Mouse (Mus musculus) bone marrow macrophage, adult 2 months (primary cell): ENCODE data around the gene Gcdh. TPM values are rescaled to one million over a fixed set of nuclear protein-coding genes. Genes with fewer than 3 reads are reported as not detected.

Experiments
- H3K27ac ChIP-seq: 2 replicates; pipeline ENCODE4 v1.5.1; 2012; ENCODE audit warnings: low read depth, low read length; ENCODE audit not compliant: insufficient read depth
- H3K4me1 ChIP-seq: 2 replicates; pipeline ENCODE4 v1.6.1; 2012; ENCODE audit warnings: low read length; ENCODE audit not compliant: control insufficient read depth, insufficient read depth
- H3K4me3 ChIP-seq: 2 replicates; pipeline ENCODE4 v1.5.1; 2012; ENCODE audit warnings: mild to moderate bottlenecking, low read length, moderate library complexity; ENCODE audit not compliant: insufficient read depth
- CTCF ChIP-seq: IDR thresholded peaks from 2 replicates; pipeline ENCODE4 v1.5.1; 2012; ENCODE audit warnings: low read depth, mild to moderate bottlenecking, low read length, moderate library complexity
- POLR2A ChIP-seq: IDR thresholded peaks from 2 replicates; pipeline ENCODE4 v1.6.1; 2012; ENCODE audit warnings: mild to moderate bottlenecking, low read depth, low read length, borderline replicate concordance
- polyA plus RNA-seq: library from polyadenylated mRNA; stranded (reverse); fragments of >200 nt; gene quantifications from 2 replicates; pipeline ENCODE4 v1.2.4, GENCODE M21; 2012; ENCODE audit not compliant: missing spikeins, insufficient read depth, insufficient read length

The Gcdh gene
- polyA plus RNA-seq, 1 experiment: 17.6 TPM

DNA sequence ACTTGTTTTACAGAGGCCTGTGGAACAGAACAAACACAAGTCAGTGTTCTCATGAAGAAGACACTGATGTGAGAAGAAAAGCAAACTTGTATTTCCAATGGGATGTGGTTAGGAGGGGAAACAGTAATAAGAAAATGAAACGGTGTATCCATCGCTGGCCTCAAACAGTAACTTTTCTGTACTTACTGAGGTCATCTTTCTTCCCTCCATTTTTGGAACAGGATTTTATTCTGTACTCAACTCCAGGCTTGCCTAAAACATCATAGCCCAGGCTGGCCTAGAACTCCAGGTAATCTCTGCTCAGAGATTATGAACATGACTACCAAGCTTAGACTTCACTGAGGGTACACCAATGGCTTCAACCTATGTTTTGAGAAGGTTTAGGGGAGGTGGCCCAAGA, 54.3 kb downstream of the Gcdh start:
- peaks cover 16% of the 10 kb centered on the region for H3K4me1 ChIP-seq
- H3K4me3 ChIP-seq: peak overlapping the region; percentile 83
- peak overlapping the region; percentile 12; the same call in 1 of the 2 replicates for H3K27ac ChIP-seq
- TF ChIP-seq CTCF: no peak
- TF ChIP-seq POLR2A: no peak

DNA sequence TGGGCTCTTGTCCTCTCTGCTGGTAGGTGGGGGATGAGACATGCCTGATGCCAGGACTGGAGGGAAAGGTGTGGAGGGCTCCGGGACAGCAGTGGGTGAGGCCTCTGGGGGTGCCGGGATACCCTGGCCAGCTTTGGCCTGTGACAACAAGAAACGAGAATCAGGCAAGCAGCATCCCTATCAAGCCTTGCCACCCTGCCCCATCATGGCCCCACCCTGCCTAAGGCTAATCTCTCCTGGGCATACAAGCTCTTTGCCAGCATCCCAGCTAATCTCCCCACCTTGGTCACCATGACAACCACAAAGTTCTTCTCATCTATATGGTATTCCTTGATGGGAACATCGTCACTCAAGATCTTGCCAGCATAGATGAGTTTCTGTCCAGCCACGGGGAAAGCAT, 55.2 kb downstream of the Gcdh start:
- no peak overlapping the region for H3K4me3 ChIP-seq
- H3K27ac ChIP-seq: no peak overlapping the region
- TF ChIP-seq POLR2A (no peak), CTCF (no peak)
- H3K4me1 ChIP-seq: peaks cover 10% of the 10 kb centered on the region

DNA sequence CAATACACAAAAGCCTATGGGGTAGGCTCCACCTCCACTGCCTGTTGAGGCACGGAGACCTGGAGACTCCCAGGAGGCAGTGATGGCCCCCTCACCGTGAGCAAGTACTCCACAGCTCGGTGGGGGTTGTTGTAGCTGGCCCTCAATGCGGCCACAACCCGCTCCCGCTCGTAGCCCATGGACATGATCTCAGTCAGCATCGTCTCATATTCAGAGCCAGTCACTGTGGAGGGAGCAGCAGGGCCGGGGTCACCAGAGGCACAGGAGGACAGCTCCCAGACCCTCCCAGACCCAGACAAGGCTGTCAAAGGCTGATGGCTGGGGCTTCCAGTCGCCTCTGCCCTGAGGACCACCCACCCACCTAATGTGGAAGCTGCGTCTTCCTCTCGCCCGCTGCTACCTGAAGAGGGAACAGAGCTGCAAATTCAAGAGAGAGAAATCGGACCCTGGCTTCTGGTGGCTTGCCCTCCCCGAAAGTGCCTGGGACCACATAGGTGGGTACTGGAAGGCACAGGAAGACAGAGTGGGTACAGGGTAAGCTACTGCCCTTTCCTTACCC, 55.7 kb downstream of the Gcdh start:
- H3K4me3 ChIP-seq: no peak overlapping the region

DNA sequence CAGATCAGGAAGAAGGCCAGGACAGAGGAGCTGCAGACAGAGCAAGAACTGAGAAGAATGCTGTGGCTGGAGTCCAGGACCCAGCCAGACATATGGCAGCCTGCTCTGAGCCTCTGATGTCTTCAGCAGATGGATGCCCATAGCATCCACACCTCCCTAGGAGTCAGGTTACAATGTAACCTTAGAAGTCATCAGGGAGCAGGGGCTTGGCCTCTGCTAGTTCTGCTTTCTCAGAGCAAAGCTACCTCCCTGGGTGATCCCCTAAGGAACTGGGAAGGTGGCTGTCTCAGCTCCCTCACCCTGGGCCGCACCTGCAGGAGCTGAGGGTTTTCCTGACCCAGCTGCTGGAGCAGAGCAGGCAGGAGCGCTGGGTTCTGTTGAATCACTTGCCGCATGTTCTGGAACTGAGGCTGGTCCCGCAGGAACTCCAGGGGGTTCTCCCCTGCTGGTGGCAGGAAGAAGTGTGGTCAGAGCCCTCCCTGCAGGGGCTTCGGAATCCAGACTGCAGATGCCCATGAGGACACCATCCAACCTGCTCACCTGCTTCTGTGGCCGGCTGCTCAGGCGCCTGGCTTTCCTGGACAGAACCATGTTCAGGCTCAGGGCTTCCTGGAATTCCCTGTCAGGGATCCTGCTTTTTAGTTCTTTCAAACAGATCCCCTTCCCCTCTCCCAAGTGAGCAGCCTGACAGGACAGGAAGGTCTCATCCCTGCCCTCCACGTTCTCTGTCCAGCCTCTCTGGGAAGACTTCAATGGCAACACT, 56.4 kb downstream of the Gcdh start:
- H3K27ac ChIP-seq: no peak overlapping the region
- peaks cover 6% of the 10 kb centered on the region for H3K4me1 ChIP-seq
- TF ChIP-seq POLR2A (no peak), CTCF (no peak)
- no peak overlapping the region for H3K4me3 ChIP-seq

More for the DNA sequence above, 55.7 kb downstream of the Gcdh start:
- no peak for TF ChIP-seq CTCF
- TF ChIP-seq POLR2A: no peak
- no peak overlapping the region for H3K27ac ChIP-seq
- peaks cover 8% of the 10 kb centered on the region for H3K4me1 ChIP-seq

Other genes starting within 250 kb of the Gcdh start
- gene Ier2, start 231.1 kb downstream of the Gcdh start, polyA plus RNA-seq: 23.3 and 24.7 TPM in 2 replicates
- 46.8 and 58.4 TPM in 2 replicates for gene Trmt1, start 207.6 kb downstream of the Gcdh start, polyA plus RNA-seq
- 30.8 and 35.2 TPM in 2 replicates for gene Nacc1, start 206.1 kb downstream of the Gcdh start, polyA plus RNA-seq
- 91.9 and 102 TPM in 2 replicates for gene Lyl1, start 192.5 kb downstream of the Gcdh start, polyA plus RNA-seq
- 1.0 and 1.1 TPM in 2 replicates for gene G430095P16Rik, start 170.9 kb downstream of the Gcdh start, polyA plus RNA-seq
- gene Nfix, start 93.6 kb downstream of the Gcdh start, polyA plus RNA-seq: 8.3 and 12.5 TPM in 2 replicates
- 3.3 and 5.4 TPM in 2 replicates for gene Dand5, start 71.1 kb downstream of the Gcdh start, polyA plus RNA-seq
- gene Gadd45gip1, start 62.4 kb downstream of the Gcdh start, polyA plus RNA-seq: 12.7 and 13.9 TPM in 2 replicates
- gene Rad23a, start 53.3 kb downstream of the Gcdh start, polyA plus RNA-seq: 49.1 and 54.0 TPM in 2 replicates
- 674 and 696 TPM in 2 replicates for gene Calr, start 47.0 kb downstream of the Gcdh start, polyA plus RNA-seq
- 23.1 and 30.5 TPM in 2 replicates for gene Farsa, start 36.9 kb downstream of the Gcdh start, polyA plus RNA-seq
- 19.4 and 19.6 TPM in 2 replicates for gene Syce2, start 21.8 kb downstream of the Gcdh start, polyA plus RNA-seq
- gene Klf1, start 8.0 kb upstream of the Gcdh start, polyA plus RNA-seq: not detected in 2 replicates
- 109 and 119 TPM in 2 replicates for gene Dnase2a, start 14.6 kb upstream of the Gcdh start, polyA plus RNA-seq
- gene Mast1, start 43.4 kb upstream of the Gcdh start, polyA plus RNA-seq: 0.28 and 0.42 TPM in 2 replicates
- not detected in 2 replicates for gene Rtbdn, start 53.1 kb upstream of the Gcdh start, polyA plus RNA-seq
- not detected in 2 replicates for gene Gm49661, start 75.5 kb upstream of the Gcdh start, polyA plus RNA-seq
- 267 and 279 TPM in 2 replicates for gene Prdx2, start 75.7 kb upstream of the Gcdh start, polyA plus RNA-seq
- 39.8 and 40.7 TPM in 2 replicates for gene Rnaseh2a, start 75.8 kb upstream of the Gcdh start, polyA plus RNA-seq
- 71.1 and 80.8 TPM in 2 replicates for gene Junb, start 84.8 kb upstream of the Gcdh start, polyA plus RNA-seq
- gene Hook2, start 96.7 kb upstream of the Gcdh start, polyA plus RNA-seq: 14.5 and 17.4 TPM in 2 replicates
- not detected in 2 replicates for gene Best2, start 120.6 kb upstream of the Gcdh start, polyA plus RNA-seq
- 74.5 and 75.3 TPM in 2 replicates for gene Asna1, start 131.4 kb upstream of the Gcdh start, polyA plus RNA-seq
- 145 and 177 TPM in 2 replicates for gene Trir, start 132.9 kb upstream of the Gcdh start, polyA plus RNA-seq
- gene Tnpo2, start 143.0 kb upstream of the Gcdh start, polyA plus RNA-seq: 34.0 and 44.4 TPM in 2 replicates
- gene Fbxw9, start 166.1 kb upstream of the Gcdh start, polyA plus RNA-seq: 10.2 and 11.8 TPM in 2 replicates
- gene Gm5741, start 174.1 kb upstream of the Gcdh start, polyA plus RNA-seq: not detected in 2 replicates
- 36.7 and 44.9 TPM in 2 replicates for gene Dhps, start 177.8 kb upstream of the Gcdh start, polyA plus RNA-seq
- gene Wdr83os, start 186.8 kb upstream of the Gcdh start, polyA plus RNA-seq: 90.2 and 113 TPM in 2 replicates
- 22.6 and 27.3 TPM in 2 replicates for gene Wdr83, start 187.4 kb upstream of the Gcdh start, polyA plus RNA-seq
- 390 and 469 TPM in 2 replicates for gene Man2b1, start 189.3 kb upstream of the Gcdh start, polyA plus RNA-seq
- 1.2 and 1.7 TPM in 2 replicates for gene Zfp791, start 229.2 kb upstream of the Gcdh start, polyA plus RNA-seq